Mouse (Mus musculus) heart, adult 9 months (tissue): ENCODE measurements around the gene Setd1b.

Experiments
- DNase-seq, 2 experiments: peaks; one replicate each; pipeline ENCODE4 v3.0.0; 2022; ENCODE audit warnings: low spot score in 2 of 2

Gene Setd1b

DNA sequence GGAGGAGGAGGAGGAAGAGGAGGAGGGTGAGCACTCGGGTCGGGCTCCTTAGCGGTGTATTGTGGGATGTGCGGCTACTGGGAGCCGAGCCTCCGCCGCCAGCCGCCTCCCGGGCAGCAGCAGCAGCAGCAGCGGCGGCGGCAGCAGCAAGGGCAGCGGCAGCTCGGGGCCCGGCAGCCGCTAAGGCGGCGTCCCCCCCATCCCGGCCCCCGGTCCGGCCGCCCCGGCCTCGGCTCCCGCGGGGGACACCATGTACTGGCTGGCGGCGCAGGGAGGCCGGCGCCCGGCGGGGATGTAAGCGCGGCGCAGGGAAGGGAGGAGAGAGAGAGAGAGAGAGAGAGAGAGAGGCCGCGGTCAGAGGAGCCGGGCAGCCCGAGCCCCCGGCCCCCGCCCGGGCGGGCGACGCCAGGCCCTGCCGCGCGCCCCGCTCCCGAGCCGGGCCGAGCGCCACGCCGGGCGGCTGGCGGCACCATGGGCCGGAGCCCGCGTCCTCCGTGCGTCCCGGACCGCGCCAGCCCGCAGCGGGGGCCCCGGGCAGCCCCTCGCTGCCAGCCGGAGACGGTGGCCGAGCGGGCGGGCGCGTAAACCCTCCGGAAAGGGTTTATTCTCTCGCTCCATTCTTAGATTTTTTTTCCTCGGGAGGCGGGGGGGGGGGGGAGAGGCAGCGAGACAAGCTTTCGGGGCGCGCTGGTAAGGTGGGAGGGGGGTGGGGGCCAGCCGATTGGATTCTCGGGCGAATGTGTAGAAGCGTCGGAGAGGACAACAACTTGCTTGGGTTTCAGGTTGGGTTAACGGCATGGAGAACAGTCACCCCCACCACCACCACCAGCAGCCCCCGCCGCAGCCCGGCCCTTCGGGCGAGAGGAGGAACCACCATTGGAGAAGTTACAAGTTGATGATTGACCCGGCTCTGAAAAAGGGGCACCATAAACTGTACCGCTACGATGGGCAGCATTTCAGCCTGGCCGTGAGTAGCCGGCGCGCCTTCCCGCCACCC is at the start of gene Setd1b:
Setd1b (plus strand) TSS at position 33 of the 997 bp plus-strand sequence.
- DNase-seq = peak; percentile 62 to 65

DNA sequence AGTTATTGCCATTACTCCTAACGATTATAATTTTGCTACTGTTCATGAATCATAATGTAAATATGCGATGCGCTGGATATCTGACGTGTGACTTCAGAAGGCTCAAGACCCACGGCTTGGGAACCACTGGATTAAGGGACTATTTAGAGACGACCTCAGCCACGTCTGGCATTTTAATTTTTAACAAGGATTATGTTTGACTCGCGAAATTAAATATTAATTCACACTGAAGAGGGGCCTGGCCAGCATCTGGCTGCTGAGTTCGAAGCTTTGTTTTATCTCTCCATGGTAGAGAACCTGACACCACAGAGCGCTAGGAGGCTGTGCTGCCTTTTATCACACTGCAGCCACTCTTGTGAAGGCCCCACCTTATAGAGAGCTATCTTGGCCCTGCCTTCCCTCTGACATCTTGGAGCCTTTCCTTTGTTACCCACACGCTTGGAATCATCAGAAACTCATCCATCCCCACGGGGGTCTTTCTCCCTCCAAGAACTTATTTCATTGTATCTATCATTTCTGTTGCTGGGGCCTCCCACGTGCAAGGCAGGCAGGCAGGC is 48.8 kb upstream of the Setd1b start:
- DNase-seq = no peak

DNA sequence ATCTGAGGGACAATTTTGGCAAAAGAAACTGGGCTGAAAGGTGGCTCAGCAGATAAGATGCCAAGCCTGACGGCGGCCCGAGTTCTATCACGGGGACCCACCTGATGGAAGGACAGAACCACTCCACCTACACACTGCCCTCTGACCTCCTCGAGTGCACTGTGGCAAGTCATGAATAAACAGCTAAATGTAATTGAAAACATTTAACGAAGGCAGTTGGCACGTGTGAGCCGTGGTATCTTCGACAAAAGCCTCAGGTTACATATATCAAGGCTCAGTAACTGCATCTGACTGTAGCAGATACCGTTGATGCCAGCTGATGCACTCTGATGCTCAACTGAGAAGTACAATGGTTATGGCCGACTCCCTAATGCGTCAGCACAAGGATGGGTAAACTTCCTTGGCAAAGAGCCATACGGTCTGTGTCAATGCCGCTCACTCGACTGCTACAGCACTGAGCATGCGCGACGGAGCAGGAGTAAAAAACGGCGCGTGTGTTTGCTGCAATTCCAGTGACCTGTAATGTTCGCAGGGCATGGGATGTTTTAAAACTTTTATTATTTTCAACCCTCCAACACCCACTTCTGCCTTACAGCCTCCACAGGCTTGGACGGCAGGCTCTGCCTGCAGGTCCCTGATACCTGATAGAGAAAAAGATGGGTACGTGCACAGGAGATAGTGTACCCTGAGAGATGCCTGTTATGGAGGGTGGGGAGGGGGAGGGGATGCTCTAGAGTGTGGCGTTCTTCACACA is 47.6 kb upstream of the Setd1b start:
- no peak for DNase-seq

DNA sequence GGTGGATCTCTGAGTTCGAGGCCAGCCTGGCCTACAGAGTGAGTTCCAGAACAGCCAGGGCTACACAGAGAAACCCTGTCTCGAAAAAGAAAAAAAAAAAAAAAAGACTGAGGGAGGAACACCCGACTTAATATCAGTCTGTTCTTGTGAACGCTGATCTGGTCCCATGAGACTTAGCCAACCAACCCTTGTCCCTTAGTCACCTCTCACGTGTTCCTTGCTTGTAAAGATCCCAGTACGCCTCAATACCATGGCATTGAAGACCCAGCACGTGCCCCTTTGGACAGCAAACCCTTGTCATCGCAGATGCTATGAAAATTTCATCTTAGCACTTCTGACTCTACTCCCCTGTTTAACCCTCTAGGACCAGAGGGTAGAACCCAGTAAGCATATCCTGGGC is 45.7 kb upstream of the Setd1b start:
- DNase-seq = no peak

DNA sequence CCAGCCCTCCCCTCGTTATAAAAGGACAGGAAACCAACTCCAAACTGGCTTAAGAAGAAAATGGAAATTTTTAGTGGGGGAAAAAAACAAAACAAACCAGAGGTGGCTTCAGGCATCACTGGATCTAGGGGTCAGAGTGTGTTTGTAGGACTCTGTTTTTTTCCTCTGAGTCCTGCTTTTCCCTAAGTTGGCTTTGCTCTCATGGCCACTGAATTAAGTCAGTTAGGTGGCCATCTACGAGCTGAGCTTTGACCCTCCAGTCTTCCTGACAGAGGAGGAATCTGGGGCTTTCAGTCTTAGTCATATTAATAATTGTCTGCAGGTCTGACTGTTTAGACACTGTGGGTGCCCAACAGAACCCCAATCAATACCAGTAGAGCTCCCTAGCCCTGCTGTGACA is 43.5 kb upstream of the Setd1b start:
- DNase-seq = no peak

DNA sequence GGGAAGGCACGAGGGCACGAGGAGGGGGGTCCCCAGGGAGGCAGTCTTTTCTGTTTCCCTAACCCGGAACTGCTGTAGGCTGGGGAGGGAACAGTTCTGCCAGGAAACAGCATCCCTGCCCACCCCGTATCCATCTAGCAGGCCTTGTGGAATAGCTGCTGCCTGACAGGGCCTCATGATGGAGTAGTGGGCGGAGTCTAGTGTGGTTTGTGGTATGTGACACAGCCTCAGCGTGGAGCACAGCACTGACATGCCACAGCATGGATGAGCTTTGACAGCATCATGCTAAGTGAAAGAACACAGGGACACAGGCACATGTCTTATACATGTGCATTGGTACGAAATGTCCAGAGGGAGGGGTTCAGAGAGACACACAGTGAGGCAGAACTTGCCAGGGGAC is 39.6 kb upstream of the Setd1b start:
- DNase-seq = no peak

DNA sequence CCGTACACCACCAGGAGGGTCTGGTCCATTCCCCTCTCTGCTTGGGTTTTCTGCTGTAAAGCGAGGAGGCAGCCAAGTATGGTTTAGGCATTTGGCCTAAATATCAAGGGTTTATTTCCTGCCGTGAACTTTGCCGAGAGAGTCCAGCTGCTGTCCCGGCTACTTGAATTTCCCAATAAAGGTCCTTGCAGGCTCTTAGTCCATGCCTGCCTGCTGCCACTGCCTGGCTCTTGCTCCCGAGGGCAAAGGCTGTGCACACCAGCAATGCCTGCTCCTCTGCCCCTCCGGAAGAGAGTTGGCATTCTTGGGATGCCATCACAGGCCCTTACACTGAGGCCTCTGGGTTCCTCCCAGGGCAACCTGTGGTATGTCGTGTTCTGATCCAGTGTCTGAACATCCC is 38.4 kb upstream of the Setd1b start:
- DNase-seq = no peak

DNA sequence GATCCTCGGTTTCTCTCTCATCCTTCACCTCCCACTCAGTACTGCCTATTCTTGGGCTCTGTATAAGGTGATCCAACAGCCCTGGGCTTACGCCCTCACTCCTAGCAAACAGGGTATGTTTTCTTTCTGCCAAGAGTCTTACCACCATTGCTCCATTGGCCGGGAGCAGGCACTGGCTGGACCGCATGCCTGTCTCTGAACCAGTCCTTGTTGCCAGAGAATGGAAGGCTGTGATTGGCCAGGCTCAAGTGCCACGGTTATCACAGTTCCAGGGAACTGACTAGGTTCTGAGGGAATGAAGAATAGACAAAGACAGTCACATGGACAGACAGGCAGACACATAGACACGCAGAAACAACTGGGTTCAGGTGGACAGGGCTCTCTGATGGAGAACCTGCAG is 37.2 kb upstream of the Setd1b start:
- DNase-seq = peak; percentile 47 to 56

DNA sequence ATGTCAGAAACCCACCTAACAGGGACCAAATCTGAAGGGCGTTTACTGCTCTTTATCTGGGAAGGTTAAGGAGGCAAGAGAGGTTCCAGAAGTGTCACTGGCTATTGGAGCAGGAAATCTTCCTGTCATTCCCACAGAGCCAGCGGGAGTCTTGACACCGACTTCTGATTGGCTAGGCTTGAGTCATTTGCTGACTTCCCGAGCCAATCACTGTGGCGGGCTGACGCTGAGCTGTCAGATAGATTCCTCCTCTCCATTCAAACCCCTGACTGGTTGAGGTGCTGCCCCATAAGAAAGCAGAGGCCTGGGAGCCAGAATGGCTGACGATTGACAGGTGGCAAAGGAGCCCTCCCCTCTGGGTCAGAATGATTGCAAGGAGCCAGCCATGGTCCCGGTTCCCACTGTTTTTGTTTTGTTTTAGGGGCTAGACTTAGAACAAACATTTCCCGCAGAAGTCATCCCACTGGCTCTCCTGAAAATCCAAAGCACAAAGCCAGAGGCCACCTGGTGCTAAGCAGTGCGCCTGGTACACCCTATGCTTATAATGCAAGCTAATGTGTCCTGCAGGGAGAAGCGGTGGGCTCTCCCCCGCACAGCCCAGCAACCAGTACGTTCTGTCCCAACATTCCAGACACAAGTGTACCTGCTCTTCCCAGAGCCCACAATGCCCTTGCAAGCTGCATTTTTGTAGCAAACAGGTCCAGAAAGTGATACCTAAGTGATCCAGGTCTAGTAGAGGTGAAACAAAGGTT is 32.4 kb upstream of the Setd1b start:
- DNase-seq = no peak

DNA sequence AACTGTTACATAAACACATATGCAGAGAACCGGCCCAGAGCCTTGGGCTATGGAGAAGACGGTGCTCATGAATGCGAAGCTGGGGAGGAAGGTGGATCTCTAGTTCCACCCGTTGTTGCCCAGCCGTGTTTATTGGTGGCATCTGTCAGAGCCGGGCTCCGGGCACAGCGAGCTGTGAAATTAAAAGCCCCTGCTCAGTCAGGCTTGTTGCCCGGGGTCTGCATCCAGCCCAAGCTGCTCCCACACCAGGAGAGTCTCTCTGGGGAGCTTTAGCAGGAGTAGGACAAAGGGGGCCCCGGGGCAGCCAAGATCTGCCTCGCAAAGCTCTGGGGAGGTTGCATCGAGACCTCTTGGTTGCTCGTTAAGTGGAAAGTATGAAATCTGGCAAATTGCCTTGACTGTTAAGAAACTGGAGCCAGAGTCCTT is 31.7 kb upstream of the Setd1b start:
- no peak for DNase-seq

DNA sequence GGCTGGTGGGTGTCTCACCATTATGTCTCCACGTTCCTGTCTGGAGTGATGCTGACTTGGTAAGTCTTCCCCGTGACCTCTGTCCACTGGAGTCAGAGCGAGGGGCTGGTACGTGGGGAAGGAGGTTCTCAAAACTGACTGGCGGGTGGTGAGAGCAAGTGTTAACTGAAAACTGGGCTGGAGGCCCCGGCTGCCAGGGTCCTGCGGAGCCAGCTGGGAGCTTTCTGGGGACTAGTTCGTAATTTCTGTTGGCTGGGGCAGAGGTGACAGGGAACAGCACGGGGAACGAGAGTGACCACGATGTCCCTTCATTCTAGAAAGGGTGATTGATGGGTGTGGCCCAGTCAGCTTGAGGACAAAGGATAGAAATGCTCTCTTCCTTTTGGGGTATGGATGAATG is 27.9 kb upstream of the Setd1b start:
- DNase-seq = no peak

DNA sequence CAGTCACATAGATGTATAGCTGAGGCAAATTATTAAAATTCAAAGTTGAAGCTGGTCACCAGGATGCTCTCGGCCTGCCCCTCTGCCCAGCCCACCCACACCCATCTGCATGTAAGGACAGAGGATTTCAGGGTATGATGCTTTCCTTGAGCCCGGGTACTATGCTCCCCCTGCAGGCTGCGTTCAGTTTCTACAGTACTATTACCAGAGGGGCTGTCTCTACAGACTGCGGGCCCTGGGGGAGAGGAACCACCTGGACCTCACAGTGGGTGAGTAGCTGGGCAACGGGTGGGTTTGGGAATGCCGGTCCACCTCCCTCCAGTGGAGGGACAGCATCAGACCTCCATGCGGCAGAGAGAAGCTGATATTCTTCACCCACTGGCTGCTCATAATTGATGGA is 27.1 kb upstream of the Setd1b start:
- no peak for DNase-seq

DNA sequence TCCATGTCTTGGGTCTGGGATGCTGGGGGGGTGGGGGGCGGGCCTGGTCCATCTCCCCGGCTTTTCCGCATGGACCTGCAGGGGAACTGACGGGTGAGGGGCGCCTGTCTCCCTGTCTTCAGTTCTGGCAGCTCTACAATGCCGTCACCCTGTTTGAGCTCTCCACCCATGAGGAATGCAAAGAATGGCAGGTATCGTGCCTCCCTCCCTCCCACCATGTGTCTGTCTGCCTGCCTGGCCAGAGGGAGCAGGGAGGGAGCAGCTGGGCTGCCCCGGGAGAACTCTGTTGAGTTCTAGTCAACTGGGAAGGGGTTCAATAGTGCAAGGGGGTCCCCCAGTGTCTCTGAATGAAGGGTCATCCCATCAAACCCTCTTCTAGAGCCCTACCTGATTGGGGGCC is 25.9 kb upstream of the Setd1b start:
- DNase-seq = no peak

DNA sequence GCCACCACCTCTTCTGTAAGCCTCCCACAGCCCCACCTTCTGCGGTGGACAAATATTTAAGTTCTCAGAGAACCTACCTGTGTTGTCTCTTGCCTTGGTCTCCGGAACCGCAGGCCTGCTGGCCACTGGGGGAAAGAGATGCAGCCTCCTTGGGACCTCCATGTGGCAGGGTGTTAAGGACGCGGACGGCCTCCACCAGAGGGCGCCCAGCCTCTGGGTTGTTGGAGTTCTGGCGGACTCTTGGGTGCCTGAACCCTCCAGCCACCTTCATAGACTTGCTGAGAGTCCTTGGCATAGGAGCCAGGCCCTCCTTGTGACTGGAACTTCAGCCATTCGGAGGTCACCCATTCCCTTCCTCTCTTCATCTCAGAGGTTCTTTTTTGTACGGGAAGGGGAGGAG is 24.7 kb upstream of the Setd1b start:
- peak in 1 of 2 experiments; percentile 60 for DNase-seq

DNA sequence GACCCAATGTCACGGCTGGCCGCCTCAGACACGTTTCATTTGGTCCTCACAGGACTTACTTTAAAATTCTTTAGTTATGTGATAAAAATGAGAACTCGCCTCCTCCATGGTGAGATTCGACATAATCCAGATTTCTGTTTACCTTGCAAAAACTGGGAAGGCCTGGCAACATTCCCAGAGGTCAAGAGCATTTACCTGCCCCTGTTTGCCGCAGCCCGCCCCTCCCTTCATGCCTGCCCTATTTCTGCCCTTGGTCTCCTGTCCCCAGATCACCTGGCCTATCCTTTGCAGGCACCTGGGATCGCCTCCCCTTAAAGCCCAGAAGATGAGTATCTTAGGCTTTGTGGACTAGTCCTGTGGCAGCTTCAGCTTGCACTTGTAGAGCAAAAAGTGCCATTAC is 24.2 kb upstream of the Setd1b start:
- no peak for DNase-seq

DNA sequence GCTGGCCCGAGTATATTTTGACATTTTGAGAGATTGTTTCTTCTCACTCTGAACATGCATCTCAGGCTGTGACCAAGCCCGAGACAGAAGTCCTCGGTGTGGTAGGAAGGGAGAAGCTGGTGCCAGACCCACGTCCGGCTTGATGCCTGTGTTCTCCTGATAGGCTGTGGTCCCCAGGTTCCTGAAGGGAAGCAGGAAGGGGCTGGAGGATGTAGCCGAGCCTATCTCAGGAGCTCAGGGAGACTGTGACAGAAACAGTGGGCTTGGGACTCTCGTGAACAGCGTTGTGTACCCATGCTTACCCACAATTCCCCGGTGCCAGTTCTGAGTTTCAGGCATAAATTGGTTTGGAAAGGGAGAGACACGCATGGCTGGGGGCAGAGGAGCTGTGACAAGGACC is 23.2 kb upstream of the Setd1b start:
- no peak for DNase-seq

DNA sequence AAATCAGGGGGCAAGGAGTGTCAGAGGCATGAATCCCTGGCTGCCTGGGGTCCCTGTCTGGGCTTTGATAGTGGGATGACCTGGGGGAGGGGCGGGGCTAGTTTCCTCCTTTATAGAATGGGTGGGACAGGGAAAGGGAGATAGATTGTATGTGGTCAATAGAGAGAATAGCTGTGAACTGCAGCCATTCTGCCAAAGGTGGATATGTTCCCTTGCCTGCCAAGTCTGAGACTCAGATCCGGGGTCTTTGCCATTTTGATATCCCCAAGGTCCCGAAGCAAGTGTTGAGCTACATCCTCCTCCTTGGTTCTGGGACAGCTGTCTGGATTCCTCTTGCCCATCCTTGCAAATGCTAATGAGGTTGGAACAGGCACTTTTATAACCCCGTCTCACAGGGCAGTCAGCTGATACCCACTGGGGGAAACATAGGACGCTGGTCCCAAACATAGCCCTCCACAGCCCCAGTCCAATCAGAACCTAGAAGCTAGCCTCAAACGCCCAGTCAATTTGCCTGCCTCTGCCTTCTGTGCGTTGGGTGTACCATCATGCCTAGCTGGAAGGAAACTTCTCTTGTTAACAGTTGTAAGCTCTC is 21.3 kb upstream of the Setd1b start:
- DNase-seq = no peak

DNA sequence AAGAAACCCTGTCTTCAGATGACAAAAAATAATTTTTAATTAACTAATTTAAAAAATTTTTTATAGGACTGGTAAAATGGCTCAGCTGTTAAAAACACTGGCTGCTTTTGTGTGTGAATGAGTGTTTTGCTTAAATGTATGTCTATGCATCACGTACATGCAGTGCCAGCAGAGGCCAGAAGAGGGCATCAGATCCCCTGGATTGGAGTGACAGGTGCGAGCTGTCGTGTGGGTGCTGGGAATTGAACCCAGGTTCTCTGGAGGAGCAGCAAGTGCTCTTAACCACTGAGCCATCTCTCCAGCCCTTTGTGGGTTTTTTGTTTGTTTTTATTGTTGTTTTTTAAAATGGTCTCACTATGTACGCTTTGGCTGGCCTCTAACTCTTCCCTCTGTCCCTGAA is 19.8 kb upstream of the Setd1b start:
- DNase-seq = no peak

DNA sequence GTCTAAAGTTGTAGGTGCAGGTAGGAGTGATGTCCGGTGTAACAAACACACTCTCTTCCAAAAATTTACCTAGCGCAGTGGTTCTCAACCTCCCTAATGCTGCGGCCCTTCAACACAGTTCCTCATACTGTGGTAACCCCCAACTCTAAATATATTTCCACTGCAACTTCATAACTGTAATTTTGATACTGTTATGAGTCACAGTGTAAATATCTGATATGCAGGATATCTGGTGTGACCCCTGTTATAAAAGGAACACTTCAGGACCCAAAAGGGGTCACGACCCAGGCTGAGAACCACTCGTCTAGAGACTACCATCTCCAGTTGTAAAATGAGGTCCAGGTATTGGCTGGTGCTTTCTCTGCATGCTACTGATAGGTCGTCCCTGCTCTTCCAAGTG is 16.9 kb upstream of the Setd1b start:
- DNase-seq = no peak

DNA sequence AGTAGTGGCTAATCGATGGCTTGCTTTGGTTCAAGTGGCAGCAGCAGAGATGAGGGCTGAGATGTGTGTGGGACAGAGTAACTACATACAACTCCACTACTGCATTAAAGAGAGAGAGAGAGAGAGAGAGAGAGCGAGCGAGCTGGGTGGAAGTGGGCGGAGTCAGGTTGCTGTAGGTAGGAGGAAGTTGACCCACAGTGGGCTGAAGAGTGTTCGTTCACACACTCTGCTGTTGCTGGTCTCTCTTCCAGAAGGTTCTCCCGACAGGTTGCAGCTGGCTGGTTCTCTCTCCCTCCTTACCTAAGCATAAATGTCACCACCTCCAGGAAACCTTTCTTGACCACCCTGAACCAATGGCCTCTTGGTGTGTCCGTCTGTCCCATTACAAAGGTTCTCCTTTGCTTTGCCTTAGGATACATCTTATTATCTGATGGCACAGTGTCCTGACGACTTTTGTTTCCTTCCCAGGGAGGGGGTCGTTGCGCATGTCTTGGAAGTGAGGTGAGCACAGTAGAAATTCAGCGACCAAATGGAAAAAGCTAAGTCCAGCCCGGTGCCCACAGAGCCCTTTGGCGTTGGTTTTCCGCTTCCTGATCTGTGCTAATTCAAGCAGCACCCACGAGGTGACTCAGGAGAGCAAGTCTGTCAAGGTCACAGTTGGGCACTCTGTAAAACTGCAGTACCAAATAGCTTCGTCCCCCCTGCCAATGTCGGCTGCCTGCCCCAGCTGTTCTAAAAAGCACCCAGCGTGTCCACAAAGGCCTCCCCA is 16.2 kb upstream of the Setd1b start:
- DNase-seq = peak in 1 of 2 experiments; percentile 43

DNA sequence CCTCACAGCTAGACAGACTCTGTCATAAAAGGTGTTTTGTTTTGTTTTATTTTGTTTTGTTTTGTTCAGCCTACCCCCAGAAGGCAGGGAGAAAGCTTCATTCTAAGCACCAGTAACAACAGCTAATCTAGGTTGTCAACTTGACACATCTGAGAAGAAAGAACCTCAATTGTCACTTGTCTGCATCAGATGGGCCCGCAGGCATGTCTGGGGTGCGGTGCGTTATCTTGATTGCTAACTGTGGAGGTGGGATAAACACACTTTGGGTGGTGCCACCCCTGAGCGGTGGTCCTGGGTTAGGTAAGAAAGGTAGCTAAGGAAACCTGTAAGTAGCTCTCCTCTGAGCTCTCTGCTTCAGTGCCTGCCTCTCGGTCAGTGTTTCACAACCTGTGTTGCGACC is 15.0 kb upstream of the Setd1b start:
- no peak for DNase-seq
